Mouse (Mus musculus) c-Kit-positive CD71-positive TER-119-negative erythroid progenitor cells, embryonic 14.5 days (primary cell): ENCODE measurements around the gene Mef2c.

Experiments
- DNase-seq: peaks from one replicate; pipeline ENCODE4 v3.0.0-alpha.2; 2013; ENCODE audit warnings: low read depth

Gene Mef2c

GRCm38 (mm10) chr13:83503919-83504318 is at the start of gene Mef2c:
Gene Mef2c (plus strand): TSS chr13:83504034.
- DNase-seq: no peak

- DNase-seq: no peak
These were observed 45.1 kb upstream of the Mef2c start for GRCm38 (mm10) chr13:83458729-83459128.

DNA sequence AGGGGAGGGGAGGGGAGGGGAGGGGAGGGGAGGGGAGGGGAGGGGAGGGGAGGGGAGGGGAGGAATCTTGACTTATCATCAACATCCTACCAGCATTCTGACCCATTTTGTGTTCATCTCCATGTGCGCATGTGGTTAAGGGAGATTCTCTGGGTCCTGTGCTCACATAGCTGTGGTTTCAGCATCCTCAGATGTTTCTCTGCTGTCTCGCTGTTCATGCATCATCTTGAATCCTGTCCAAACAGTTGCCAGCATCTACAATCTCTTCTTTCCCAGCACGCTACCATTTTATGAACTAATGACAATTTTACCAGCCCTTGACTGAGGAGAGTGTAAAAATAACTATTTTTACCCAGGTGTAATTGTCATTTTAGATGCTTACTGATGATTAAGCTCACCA is 44.2 kb upstream of the Mef2c start:
- DNase-seq: no peak

DNA sequence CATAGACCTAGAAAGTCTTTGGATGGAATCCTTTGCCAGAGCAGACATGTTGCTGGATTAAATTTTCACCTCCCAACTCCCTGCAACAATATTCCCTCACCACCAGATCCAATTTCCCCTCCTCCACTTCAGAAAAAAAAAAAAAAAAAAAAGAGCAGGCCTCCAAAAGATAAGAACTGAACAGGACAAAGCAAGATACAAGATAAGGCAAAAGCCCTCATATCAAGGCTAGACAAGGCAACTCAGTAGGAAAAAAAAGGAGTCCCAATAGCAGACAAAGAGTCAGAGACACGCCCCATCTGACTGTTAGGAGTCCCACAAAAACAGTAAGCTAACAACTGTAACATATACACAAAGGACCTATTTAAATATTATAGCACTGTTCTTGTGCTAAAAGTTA is 43.2 kb upstream of the Mef2c start:
- peak; percentile 8 for DNase-seq

DNA sequence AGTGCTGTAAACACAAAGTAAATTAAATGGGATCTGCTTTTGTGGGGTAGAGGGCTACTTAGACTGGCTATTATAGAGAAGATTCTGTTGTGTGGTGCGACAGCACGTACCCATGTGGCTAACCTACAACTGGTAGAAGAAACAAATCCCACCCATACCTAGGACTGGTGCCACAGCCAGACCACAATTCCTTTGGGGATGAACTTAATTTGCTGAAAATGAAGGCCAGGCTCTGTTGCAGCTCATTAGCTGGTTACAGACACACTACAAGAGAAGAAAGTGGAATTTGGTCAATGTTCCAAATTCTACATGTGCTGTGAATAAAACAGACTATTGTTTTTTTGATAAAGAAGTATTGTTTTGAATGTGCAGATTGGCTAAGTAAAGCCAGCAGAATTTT is 42.3 kb upstream of the Mef2c start:
- no peak for DNase-seq

DNA sequence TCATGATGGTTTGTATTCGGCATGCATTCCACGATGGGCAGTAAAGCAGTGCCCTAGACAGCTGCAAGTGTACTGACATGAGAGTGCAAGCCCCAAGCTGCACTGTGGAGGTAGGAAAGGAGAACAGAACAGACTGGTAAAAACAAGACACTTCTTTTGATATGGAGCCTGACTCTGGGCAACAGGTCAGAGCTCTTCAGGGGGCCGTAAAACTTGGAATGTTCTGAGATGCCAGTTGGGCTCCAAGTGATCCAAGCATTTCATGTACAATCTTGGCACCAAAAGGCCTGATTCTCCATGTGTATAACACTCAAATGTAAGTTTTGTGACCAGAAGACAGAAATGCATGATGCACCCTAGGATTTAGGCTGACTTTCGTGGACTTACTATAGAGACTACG is 37.1 kb upstream of the Mef2c start:
- DNase-seq: no peak

DNA sequence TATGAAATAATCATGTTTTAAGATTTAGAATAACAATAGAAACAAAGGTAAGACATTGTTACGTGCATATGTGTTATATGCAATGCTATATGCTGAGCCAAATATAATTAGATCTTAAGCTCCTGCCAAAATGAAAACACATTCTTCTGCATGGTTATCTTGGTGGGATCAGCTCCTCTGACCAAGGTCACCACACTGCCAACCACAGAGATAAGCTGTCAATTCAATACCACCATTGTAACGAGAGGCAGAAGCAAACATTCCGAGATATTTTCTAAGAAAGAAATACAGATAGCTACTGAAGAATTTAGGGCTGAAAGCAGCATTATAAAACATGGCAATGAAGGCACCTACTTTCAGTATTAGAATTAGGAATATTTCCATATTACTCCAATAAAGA is 35.0 kb upstream of the Mef2c start:
- no peak for DNase-seq

DNA sequence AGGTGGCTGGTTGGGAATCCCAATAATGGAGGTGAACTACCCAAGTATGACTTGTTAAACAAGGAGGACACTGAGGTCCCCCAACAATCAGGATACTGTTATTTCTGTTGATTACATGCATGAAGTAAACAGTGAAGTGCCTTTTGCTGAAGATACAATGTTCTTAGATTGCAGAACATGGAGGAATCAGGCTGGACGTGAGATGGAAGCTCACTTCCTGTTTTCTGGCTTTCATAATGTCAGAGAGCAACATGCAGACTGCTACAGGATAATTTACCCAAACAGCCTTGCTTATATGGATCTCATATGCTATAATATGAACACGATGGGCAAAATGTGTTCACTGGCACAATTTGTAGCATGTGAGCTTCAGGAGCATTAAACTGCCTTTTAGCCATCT is 30.1 kb upstream of the Mef2c start:
- no peak for DNase-seq

- no peak for DNase-seq
These were observed 23.4 kb upstream of the Mef2c start for GRCm38 (mm10) chr13:83480388-83480787.

GRCm38 (mm10) chr13:83481310-83481709 is 22.5 kb upstream of the Mef2c start:
- no peak for DNase-seq

DNA sequence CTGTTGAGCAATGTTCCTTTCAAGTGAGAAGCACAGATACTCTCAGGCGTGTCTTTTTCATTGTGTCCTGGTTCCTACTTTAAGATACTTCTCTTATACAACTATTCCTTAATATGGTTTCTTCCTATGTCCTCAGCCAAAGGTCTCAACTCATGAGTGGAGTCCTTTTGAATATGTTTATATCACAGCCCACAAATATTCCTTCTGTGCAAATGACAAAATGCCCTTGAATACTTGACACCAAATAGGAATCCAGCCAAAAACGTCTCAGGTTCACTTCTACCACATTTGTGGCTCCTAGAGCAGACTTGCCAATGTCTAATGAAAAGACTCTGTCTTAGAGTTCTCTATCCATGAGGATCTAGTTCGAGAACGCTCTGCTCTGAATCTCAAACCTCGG is 21.7 kb upstream of the Mef2c start:
- no peak for DNase-seq

- DNase-seq: no peak
These were observed 19.6 kb upstream of the Mef2c start for GRCm38 (mm10) chr13:83484215-83484614.

GRCm38 (mm10) chr13:83484721-83485369 is 19.0 kb upstream of the Mef2c start:
- no peak for DNase-seq

GRCm38 (mm10) chr13:83492051-83492450 is 11.8 kb upstream of the Mef2c start:
- DNase-seq: no peak

DNA sequence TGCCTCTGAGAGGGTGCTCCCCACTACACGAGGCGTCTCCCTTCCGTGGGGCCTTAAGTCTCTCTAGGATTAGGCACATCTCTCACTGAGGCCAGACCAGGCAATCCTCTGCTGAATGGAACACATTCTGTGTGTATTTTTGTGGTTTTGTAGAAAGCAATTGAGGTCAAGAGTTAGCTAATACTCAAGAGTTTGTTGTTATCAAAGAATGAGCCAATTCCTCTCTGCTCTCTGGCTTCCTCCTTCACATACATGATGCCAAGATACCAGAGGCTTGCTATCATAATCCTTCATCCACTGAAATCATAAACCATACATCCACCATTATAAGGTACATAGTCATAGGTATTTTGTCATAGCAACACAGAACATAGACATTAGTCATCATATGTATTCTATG is 6.1 kb upstream of the Mef2c start:
- no peak for DNase-seq

DNA sequence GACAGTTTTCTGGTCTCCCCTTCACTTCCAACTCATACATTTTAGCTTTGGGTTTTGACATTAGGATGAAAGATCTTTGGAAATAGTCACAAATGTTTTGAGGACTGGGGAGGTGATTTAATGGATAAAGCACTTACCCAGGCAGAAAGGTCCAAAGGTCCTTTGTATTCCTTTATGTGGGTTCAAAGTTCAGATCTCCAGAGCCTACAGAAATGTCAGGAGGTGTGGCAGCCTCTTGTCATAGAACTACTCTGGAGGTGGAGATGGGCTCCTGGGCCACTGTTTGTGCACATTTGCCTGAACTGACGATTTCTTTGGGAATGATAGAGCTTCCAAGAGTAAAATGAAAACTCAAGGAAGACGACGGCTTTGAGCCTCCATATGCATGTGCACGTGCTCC is 4.3 kb upstream of the Mef2c start:
- DNase-seq: no peak

DNA sequence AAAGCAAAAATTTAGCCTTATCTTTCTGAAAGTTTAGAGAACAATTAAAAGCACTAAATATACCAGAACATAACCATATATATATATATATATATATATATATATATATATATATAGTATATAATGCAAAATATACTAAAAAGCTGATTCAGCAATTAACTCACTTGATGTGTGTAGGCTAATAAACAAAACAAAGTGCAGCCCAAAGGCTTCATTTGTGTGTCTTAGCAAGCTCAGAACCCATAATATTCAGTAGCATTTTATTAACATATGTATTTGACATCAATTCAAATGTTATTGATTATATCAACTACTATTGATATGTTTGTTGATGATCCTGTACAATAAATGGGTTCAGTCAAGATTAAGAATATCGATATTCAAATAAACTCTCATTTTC is 3.9 kb downstream of the Mef2c start:
- no peak for DNase-seq

- no peak for DNase-seq
These were observed 11.2 kb downstream of the Mef2c start for GRCm38 (mm10) chr13:83515013-83515547.

DNA sequence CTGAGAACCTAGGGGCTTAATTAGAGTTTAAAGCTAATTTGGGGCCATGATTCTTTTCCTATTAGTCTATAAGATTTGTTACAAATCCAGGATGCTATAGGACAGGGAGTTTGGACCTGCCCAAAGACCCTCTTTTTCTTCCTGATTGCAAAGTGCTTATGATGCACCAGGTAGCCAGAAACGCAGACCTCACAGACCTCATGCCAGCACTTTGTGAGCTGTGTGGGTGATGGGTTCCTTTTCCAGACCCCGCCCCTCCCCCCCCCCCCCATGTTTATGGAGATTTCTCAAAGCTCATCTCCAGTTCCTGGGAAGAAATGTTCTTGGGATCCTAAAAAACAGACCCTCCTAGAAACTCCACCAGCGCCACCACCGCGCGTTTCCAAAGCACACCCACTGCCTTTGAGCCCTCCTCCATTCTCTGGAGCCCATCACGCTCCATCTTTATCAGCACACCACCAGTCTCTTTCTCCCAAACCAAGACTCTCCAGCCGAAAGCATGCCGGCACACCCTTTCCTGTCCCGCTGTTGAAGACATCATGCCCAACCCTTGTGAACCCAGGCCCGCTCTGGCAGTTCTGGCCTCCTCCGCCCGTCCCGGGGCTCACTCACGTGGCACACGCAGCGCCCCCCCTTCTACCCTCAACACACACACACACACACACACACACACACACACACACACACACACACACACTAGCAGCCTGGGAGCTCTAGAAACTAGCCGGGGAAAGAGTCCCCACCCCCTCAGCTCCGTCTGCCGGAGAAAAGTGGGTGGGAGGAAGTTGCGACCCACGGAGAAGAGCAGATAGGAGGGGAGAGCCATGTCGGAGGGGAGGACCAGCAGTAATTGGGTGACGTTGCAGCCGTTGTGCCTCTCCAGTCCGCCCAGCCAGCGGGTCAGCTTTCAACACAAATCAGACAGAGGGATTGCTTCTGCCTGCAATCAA is 14.1 kb downstream of the Mef2c start:
- peak; percentile 39 for DNase-seq

DNA sequence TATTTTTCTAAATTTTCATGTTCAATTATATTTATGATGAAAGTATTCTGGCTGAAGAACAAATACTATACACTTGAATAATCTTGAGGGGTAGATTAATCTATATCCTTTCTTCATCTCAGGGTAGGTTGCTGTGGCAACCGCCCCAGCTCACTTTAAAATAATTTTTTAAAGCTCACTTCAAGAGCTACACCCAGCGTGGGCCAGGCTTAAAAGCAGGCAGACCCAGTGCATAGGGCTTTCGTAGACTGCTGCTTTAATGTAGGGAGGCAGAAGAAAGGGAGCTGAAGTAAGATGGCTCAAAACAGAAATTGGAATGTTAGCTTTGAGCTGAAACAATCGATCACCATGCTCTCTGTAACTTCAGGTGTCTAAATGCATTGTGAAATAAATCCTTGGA is 17.0 kb downstream of the Mef2c start:
- DNase-seq: no peak

DNA sequence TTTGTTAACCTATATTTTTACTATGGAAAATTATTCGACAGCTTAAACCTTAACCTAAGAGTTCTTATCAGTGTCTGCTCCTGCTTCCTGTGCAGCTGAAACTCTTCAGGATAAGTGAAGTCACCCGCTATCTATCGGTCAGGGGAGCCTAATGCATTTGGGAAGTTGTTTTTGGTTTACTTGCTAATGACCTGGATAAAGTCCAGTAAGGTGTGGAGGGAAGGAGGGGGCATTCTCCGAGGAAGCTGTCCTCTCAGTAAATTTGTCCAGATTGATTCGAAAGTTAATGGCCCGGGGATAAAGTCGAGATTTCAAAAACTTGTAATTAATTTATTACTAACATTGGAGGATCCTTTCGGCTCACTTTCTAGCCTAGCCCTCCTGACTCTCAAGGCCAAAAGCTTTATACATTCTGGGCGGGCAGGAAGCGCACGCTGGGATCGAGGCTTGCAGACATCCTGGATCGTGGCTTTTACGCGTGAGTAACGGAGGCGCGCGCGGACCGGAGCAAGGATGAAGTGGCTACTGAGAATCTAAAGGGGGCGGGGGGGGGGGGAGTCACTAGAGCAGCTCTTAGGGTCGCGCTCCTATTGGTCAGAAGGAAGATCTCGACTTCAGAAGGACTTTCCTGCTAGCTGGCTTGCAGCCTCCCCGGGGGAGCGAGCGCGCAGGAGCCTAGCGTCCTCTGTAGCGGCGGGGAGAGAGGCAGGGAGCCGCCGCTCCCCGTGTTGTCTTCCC is 19.6 kb downstream of the Mef2c start:
- DNase-seq: no peak

GRCm38 (mm10) chr13:83524159-83524901 is 20.5 kb downstream of the Mef2c start:
- no peak for DNase-seq
